Mouse (Mus musculus): ENCODE data around the gene Haao. TPM values are rescaled to one million over a fixed set of nuclear protein-coding genes. Genes with fewer than 3 reads are reported as not detected.

Gene Haao
- total RNA-seq, 1 experiment = 0.54 TPM

DNA sequence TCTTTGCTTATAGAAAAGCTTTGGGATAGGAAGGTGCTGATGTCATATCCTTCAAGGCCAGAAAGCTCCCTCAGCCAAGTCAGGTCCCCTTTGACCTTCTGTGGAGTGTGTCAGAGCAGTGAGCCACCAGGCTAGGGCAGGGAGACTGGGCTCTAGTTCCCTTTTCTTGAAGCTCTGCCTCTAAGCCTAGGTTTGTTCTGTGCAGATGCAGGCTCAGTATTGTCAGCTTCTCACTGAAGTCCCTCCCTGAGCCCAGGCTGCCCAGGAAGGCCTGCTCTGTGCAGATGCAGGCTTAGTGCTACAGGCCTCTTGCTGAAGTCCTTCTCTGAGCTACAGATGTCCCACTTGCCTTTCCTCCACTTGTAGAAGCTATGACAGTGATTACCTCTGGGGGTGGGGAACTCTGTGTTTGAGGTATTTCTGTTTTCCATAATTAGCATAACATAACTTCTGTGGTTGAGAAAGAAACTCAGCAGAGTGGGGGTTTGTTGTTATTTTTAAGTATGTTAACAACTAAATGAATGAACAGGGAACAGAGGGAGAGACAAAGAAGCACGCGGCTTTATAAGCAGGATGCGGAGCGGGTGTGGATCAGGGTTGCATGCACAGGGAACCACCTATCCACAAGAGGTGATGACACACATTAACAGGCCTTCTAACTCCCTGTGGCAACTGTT is 17.0 kb downstream of the Haao start:
- Histone ChIP-seq H3K9me3 (ENCODE audit: control insufficient read depth, insufficient read depth, low read depth, low read length) (no peaks in the 10 kb centered on the region), H3K4me3 (ENCODE audit: insufficient read depth in 1 of 2, low read depth in 1 of 2, low read length in 2 of 2, poor library complexity in 1 of 2, severe bottlenecking in 1 of 2) (no peak overlapping the region), H3K9ac (ENCODE audit: insufficient read depth, low read depth, low read length, poor library complexity, severe bottlenecking) (no peak overlapping the region), H3K27ac (ENCODE audit: insufficient read depth, low read depth, low read length, poor library complexity, severe bottlenecking) (no peak overlapping the region), H3K4me1 (ENCODE audit: control insufficient read depth in 2 of 2, insufficient read depth in 2 of 2, low read length in 2 of 2, poor library complexity in 1 of 2) (peaks cover 0 to 2% of the 10 kb centered on the region in 2 experiments; a peak in 2 of 4 replicates), H3K36me3 (ENCODE audit: control insufficient read depth, insufficient read depth, low read length, poor library complexity, severe bottlenecking) (no peaks in the 10 kb centered on the region)
- TF ChIP-seq ZC3H11A (IDR thresholded peaks at IDR 0.05; ENCODE audit: borderline replicate concordance, low read depth, low read length) = no peak
- no peak for TF ChIP-seq HCFC1 (IDR thresholded peaks at IDR 0.05; ENCODE audit: borderline replicate concordance, insufficient read depth, low read length)
- no peak for TF ChIP-seq CHD2 (IDR thresholded peaks at IDR 0.05; ENCODE audit: low read depth, low read length)
- TF ChIP-seq ZNF384 (IDR thresholded peaks at IDR 0.05; ENCODE audit: low read depth, low read length) = no peak
- no peak for TF ChIP-seq MAFK (IDR thresholded peaks at IDR 0.05; ENCODE audit: insufficient read depth, low read depth, low read length)
- DNase-seq (ENCODE audit: low read depth, low spot score) = no peak
- in situ Hi-C loops (cut with MboI; ENCODE audit: low sequenced_read_pairs in 2 of 2, unreplicated experiment in 2 of 2) = loop anchor here in 1 of 2 experiments (25.0 kb wide), 1 partner anchor 543 kb away; no protein-coding TSS in a partner anchor

DNA sequence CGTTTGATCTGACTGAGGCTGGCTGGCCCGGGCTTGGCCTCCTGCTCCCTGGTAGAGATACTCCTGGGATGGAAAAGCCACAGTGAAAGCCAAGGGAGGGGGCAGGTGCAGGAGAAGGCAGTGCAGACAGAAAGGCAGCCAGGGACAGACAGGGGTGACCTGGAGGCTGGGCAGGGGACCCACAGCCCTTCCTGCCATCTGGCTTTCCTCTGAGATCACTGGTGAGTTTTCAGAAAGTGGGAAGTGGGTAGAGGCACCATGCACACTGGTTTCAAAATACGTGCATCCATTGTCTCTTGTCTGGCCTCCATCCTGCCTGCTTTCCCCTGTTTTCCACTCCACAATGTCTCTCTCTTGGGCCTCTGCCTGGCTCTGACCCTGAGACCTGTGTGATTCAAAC is 18.4 kb downstream of the Haao start:
- Histone ChIP-seq H3K9me3 (ENCODE audit: control insufficient read depth, insufficient read depth, low read depth, low read length) (no peaks in the 10 kb centered on the region), H3K27ac (ENCODE audit: insufficient read depth, low read depth, low read length, poor library complexity, severe bottlenecking) (no peak overlapping the region), H3K36me3 (ENCODE audit: control insufficient read depth, insufficient read depth, low read length, poor library complexity, severe bottlenecking) (no peaks in the 10 kb centered on the region), H3K9ac (ENCODE audit: insufficient read depth, low read depth, low read length, poor library complexity, severe bottlenecking) (no peak overlapping the region), H3K4me1 (ENCODE audit: control insufficient read depth in 2 of 2, insufficient read depth in 2 of 2, low read length in 2 of 2, poor library complexity in 1 of 2) (peaks cover 0 to 2% of the 10 kb centered on the region in 2 experiments; a peak in 2 of 4 replicates), H3K4me3 (ENCODE audit: insufficient read depth in 1 of 2, low read depth in 1 of 2, low read length in 2 of 2, poor library complexity in 1 of 2, severe bottlenecking in 1 of 2) (no peak overlapping the region)
- TF ChIP-seq MAFK (IDR thresholded peaks at IDR 0.05; ENCODE audit: insufficient read depth, low read depth, low read length) = no peak
- no peak for TF ChIP-seq CHD2 (IDR thresholded peaks at IDR 0.05; ENCODE audit: low read depth, low read length)
- no peak for TF ChIP-seq ZNF384 (IDR thresholded peaks at IDR 0.05; ENCODE audit: low read depth, low read length)
- TF ChIP-seq ZC3H11A (IDR thresholded peaks at IDR 0.05; ENCODE audit: borderline replicate concordance, low read depth, low read length) = no peak
- no peak for TF ChIP-seq HCFC1 (IDR thresholded peaks at IDR 0.05; ENCODE audit: borderline replicate concordance, insufficient read depth, low read length)
- in situ Hi-C loops (cut with MboI; ENCODE audit: low sequenced_read_pairs in 2 of 2, unreplicated experiment in 2 of 2) = loop anchor here in 1 of 2 experiments (25.0 kb wide), 1 partner anchor 542 kb away; no protein-coding TSS in a partner anchor
- DNase-seq (ENCODE audit: low read depth, low spot score) = no peak

DNA sequence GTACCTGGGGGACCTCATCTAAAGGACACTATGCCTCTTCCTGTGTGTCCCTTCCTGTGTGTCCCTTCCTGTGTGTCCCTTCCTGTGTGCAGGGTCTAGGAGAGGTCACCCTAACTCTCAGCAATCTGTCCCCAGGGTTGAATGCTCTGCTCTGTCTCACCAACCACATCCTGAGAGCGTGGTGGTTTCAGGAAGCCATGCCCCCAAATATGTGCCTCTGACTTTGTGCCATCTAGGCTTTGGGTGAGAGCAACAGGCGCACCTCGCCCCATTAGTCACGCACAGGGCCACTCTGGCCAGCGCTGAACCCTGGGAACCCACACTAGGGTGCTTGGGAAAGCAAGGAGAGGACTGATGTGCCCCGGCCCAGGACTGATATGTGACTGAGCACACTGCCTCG is 23.9 kb downstream of the Haao start:
- H3K4me1 ChIP-seq (ENCODE audit: control insufficient read depth in 2 of 2, insufficient read depth in 2 of 2, low read length in 2 of 2, poor library complexity in 1 of 2) = peaks cover 0 to 2% of the 10 kb centered on the region in 2 experiments; a peak in 2 of 4 replicates
- H3K9ac ChIP-seq (ENCODE audit: insufficient read depth, low read depth, low read length, poor library complexity, severe bottlenecking) = no peak overlapping the region
- no peak for DNase-seq (ENCODE audit: low read depth, low spot score)
- no peaks in the 10 kb centered on the region for H3K9me3 ChIP-seq (ENCODE audit: control insufficient read depth, insufficient read depth, low read depth, low read length)
- in situ Hi-C loops (cut with MboI; ENCODE audit: low sequenced_read_pairs in 2 of 2, unreplicated experiment in 2 of 2) = loop anchor here in 1 of 2 experiments (25.0 kb wide), 1 partner anchor 787 kb away; no protein-coding TSS in a partner anchor
- H3K27ac ChIP-seq (ENCODE audit: insufficient read depth, low read depth, low read length, poor library complexity, severe bottlenecking) = no peak overlapping the region
- TF ChIP-seq MAFK (IDR thresholded peaks at IDR 0.05; ENCODE audit: insufficient read depth, low read depth, low read length) = no peak
- TF ChIP-seq CHD2 (IDR thresholded peaks at IDR 0.05; ENCODE audit: low read depth, low read length) = no peak
- TF ChIP-seq ZNF384 (IDR thresholded peaks at IDR 0.05; ENCODE audit: low read depth, low read length) = no peak
- TF ChIP-seq ZC3H11A (IDR thresholded peaks at IDR 0.05; ENCODE audit: borderline replicate concordance, low read depth, low read length) = no peak
- no peak overlapping the region for H3K4me3 ChIP-seq (ENCODE audit: insufficient read depth in 1 of 2, low read depth in 1 of 2, low read length in 2 of 2, poor library complexity in 1 of 2, severe bottlenecking in 1 of 2)
- H3K36me3 ChIP-seq (ENCODE audit: control insufficient read depth, insufficient read depth, low read length, poor library complexity, severe bottlenecking) = no peaks in the 10 kb centered on the region

DNA sequence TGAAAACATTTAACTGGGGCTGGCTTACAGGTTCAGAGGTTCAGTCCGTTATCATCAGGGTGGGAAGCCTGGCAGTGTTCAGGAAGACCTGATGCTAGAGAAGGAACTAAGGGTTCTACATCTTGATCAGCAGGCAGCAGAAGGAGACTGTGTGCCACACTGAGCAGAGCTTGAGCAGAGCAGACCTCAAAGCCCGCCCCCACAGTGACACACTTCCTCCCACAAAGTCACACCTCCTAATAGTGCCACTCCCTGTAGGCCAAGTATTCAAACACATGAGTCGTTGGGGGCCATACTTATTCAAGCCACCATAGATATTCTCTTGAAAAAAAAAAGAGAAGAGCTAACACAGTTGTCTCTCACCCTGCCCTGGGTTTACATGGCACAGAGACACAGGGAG is 25.9 kb downstream of the Haao start:
- no peak overlapping the region for H3K27ac ChIP-seq (ENCODE audit: insufficient read depth, low read depth, low read length, poor library complexity, severe bottlenecking)
- no peaks in the 10 kb centered on the region for H3K36me3 ChIP-seq (ENCODE audit: control insufficient read depth, insufficient read depth, low read length, poor library complexity, severe bottlenecking)
- H3K4me1 ChIP-seq (ENCODE audit: control insufficient read depth in 2 of 2, insufficient read depth in 2 of 2, low read length in 2 of 2, poor library complexity in 1 of 2) = no peaks in the 10 kb centered on the region; a peak in 1 of 4 replicates
- no peaks in the 10 kb centered on the region for H3K9me3 ChIP-seq (ENCODE audit: control insufficient read depth, insufficient read depth, low read depth, low read length)
- no peak overlapping the region for H3K4me3 ChIP-seq (ENCODE audit: insufficient read depth in 1 of 2, low read depth in 1 of 2, low read length in 2 of 2, poor library complexity in 1 of 2, severe bottlenecking in 1 of 2)
- no peak for TF ChIP-seq MAFK (IDR thresholded peaks at IDR 0.05; ENCODE audit: insufficient read depth, low read depth, low read length)
- TF ChIP-seq CHD2 (IDR thresholded peaks at IDR 0.05; ENCODE audit: low read depth, low read length) = no peak
- TF ChIP-seq ZNF384 (IDR thresholded peaks at IDR 0.05; ENCODE audit: low read depth, low read length) = no peak
- no peak for TF ChIP-seq HCFC1 (IDR thresholded peaks at IDR 0.05; ENCODE audit: borderline replicate concordance, insufficient read depth, low read length)
- TF ChIP-seq ZC3H11A (IDR thresholded peaks at IDR 0.05; ENCODE audit: borderline replicate concordance, low read depth, low read length) = no peak
- H3K9ac ChIP-seq (ENCODE audit: insufficient read depth, low read depth, low read length, poor library complexity, severe bottlenecking) = no peak overlapping the region
- in situ Hi-C loops (cut with MboI; ENCODE audit: low sequenced_read_pairs in 2 of 2, unreplicated experiment in 2 of 2) = loop anchor here in 1 of 2 experiments (25.0 kb wide), 1 partner anchor 785 kb away; no protein-coding TSS in a partner anchor
- no peak for DNase-seq (ENCODE audit: low read depth, low spot score)
